ENCODE assay signal across 8 mouse cellular contexts in genomic region chr10:37136981-37137518, GRCm38 (mm10). TPM values are rescaled to one million over a fixed set of nuclear protein-coding genes. Genes with fewer than 3 reads are reported as not detected.
DNase-seq lines count a peak whose midpoint lies in the region; ATAC-seq lines count a peak whose summit lies in the region.

No protein-coding gene starts in this region.

- DNase-seq in gastrocnemius, adult 8-10 months (ENCODE audit: low spot score in 2 of 2) = peak; percentile 84 to 88
- DNase-seq in induced T-regulatory cell, adult 2 months (ENCODE audit: low read depth) = peak; percentile 89
- DNase-seq in left cerebral cortex, adult 8-10 months (ENCODE audit: low spot score in 2 of 2) = peak; percentile 82 to 91
- DNase-seq in right cerebral cortex, adult 18-20 months = peak; percentile 92
- DNase-seq in urinary bladder, adult 2 months (ENCODE audit: low spot score) = peak; percentile 99

- peak; percentile 55 for ATAC-seq in activated CD4-positive, CD25-positive, alpha-beta regulatory T cell, adult 4 months
- peak; percentile 27 for ATAC-seq in common myeloid progenitor, adult 5-6 weeks (replicated peaks; ENCODE audit: low read depth, poor library complexity, severe bottlenecking)
- peak; percentile 65 for ATAC-seq in megakaryocyte, adult 5-6 weeks (ENCODE audit: poor library complexity, severe bottlenecking)

RNA-seq across cellular contexts. Expression of gene Marcks, which starts 1.7 kb away (rescaled TPM):
- polyA plus RNA-seq in activated CD4-positive, CD25-positive, alpha-beta regulatory T cell, adult 4 months (2017; shearing (Covaris generic)) = 1 to 10 TPM in 1 of 2 experiments, under 1 TPM in 1; 0.69 to 1.1 TPM
- 10.3 and 17.0 TPM in 2 replicates for total RNA-seq in common myeloid progenitor, adult 5-6 weeks (2017)
- 10 to 100 TPM; 10.4 to 17.4 (median 11.5) TPM for total RNA-seq in gastrocnemius, adult 8-10 months (2022)
- 100 to 1,000 TPM; 110 to 127 (median 121) TPM for total RNA-seq in left cerebral cortex, adult 8-10 months (2022)
- total RNA-seq in megakaryocyte, adult 5-6 weeks (2015) = 25.0 and 31.1 TPM in 2 replicates
- 24.1 and 33.8 TPM in 2 replicates for total RNA-seq in megakaryocyte, adult 5-6 weeks (2017)
- 67.3 and 70.4 TPM in 2 replicates for polyA plus RNA-seq in urinary bladder, adult 2 months (2012; rRNA removed)

Comparison
In these comparisons a context has a peak if more than half of its experiments do, and no peak if none do; other contexts are left out.
1. Peak in every context shown above with its lines: DNase-seq and ATAC-seq.